Mouse (Mus musculus): ENCODE results near the gene Abcc10.

GRCm38 (mm10) chr17:46336475-46336874 lies 8.3 kb upstream of the Abcc10 start:
- TF ChIP-seq CEBPB (IDR thresholded peaks at IDR 0.05; ENCODE audit: low read depth) = no peak
- TF ChIP-seq CTCF (IDR thresholded peaks at IDR 0.05; ENCODE audit: control insufficient read depth, insufficient read depth, insufficient read length) = no peak
- no peak for TF ChIP-seq MYOD1 (IDR thresholded peaks at IDR 0.05; ENCODE audit: control insufficient read depth, insufficient read length, low read depth)
- TF ChIP-seq USF1 (IDR thresholded peaks at IDR 0.05; ENCODE audit: low read depth) = no peak
- no peak for TF ChIP-seq MYOG (IDR thresholded peaks at IDR 0.05; ENCODE audit: control insufficient read depth, extremely low read depth, insufficient read length)

Data from C2C12 (cell line).